Mouse (Mus musculus) limb, embryonic 10.5 days (tissue): Measurements from ENCODE around the gene Defa2. TPM values are rescaled to one million over a fixed set of nuclear protein-coding genes. Genes with fewer than 3 reads are reported as not detected.
"Not testable (repeated sequence)": the region's sequence is repeated elsewhere in the genome, so short reads cannot be mapped to it uniquely, and the experiment has no call there.

Source experiments
- DNase-seq: peaks from one replicate; pipeline ENCODE4 v3.0.0-alpha.2; 2017; ENCODE audit warnings: low spot score
- H3K27ac ChIP-seq: fragments of 300-500 bp; sonication (generic); 2 replicates; pipeline ENCODE4 v1.5.1; 2016; ENCODE audit warnings: mild to moderate bottlenecking
- H3K27me3 ChIP-seq: fragments of 300-500 bp; sonication (generic); 2 replicates; pipeline ENCODE4 v1.6.1; 2016; ENCODE audit warnings: low read depth, mild to moderate bottlenecking; ENCODE audit not compliant: poor library complexity, severe bottlenecking
- H3K36me3 ChIP-seq: fragments of 300-500 bp; sonication (generic); 2 replicates; pipeline ENCODE4 v1.6.1; 2016; ENCODE audit warnings: mild to moderate bottlenecking, moderate library complexity
- H3K4me1 ChIP-seq: fragments of 300-500 bp; sonication (generic); 2 replicates; pipeline ENCODE4 v1.6.1; 2016
- H3K4me3 ChIP-seq: fragments of 300-500 bp; sonication (generic); 2 replicates; pipeline ENCODE4 v1.5.1; 2016; ENCODE audit warnings: mild to moderate bottlenecking, moderate library complexity
- H3K9me3 ChIP-seq: fragments of 300-500 bp; sonication (generic); replicated peaks from 2 replicates; pipeline ENCODE4 v1.6.1; 2016; ENCODE audit warnings: mild to moderate bottlenecking
- WGBS: fragments of 180-500 bp; shearing (Covaris S2); methylation state at CpG from one replicate; pipeline ENCODE4 v1.1.7; 2016; 5-methylcytosine and 5-hydroxymethylcytosine counted together
- polyA plus RNA-seq: library from polyadenylated mRNA; unstranded; fragments of >200 nt; fragmentation: Nextera tagmentation; extraction: Ambion mirVana; gene quantifications from 2 replicates; pipeline ENCODE4 v1.2.1, GENCODE M21; 2016

Gene Defa2
- polyA plus RNA-seq = not detected in 2 replicates

- DNase-seq = not testable (repeated sequence)
Observed at GRCm38 (mm10) chr8:21378215-21378614, at the start of gene Defa2. Defa2 (plus strand) TSS chr8:21378515.

GRCm38 (mm10) chr8:21391511-21391910 is 13.2 kb downstream of the Defa2 start, which contains the start of gene Defa33:
Defa33 (plus strand) TSS chr8:21391811.
- not testable (repeated sequence) for H3K9me3 ChIP-seq, H3K4me3 ChIP-seq, H3K27me3 ChIP-seq, H3K36me3 ChIP-seq, H3K4me1 ChIP-seq, DNase-seq, H3K27ac ChIP-seq
- no CpG with 5 or more reads among the region's 2 CpGs for WGBS

More at GRCm38 (mm10) chr8:21378215-21378614, at the start of gene Defa2:
- H3K4me3 ChIP-seq, H3K4me1 ChIP-seq, H3K36me3 ChIP-seq, H3K27me3 ChIP-seq, H3K9me3 ChIP-seq, H3K27ac ChIP-seq: not testable (repeated sequence)
- 60% methylated on average over 1 of the region's 2 CpGs for WGBS

- H3K4me1 ChIP-seq, DNase-seq, H3K36me3 ChIP-seq, H3K27ac ChIP-seq, H3K9me3 ChIP-seq, H3K27me3 ChIP-seq, H3K4me3 ChIP-seq: not testable (repeated sequence)
- WGBS = no CpG with 5 or more reads among the region's 1 CpGs
Observed at GRCm38 (mm10) chr8:21427111-21427510, 48.8 kb downstream of the Defa2 start, which contains the start of gene Defa36. Defa36 (plus strand) TSS chr8:21427411.

Other genes with a start within 250 kb of the Defa2 start
- gene Defa30, start 243.9 kb upstream of the Defa2 start, polyA plus RNA-seq = not detected in 2 replicates
- not detected in 2 replicates for gene Defa22, start 216.2 kb upstream of the Defa2 start, polyA plus RNA-seq
- gene Defa31, start 186.9 kb upstream of the Defa2 start, polyA plus RNA-seq = not detected in 2 replicates
- gene Gm15293, start 177.0 kb upstream of the Defa2 start, polyA plus RNA-seq = not detected in 2 replicates
- gene Gm15292, start 128.8 kb upstream of the Defa2 start, polyA plus RNA-seq = not detected in 2 replicates
- gene Defa27, start 63.0 kb upstream of the Defa2 start, polyA plus RNA-seq = not detected in 2 replicates
- gene Defa29, start 51.5 kb upstream of the Defa2 start, polyA plus RNA-seq = not detected in 2 replicates
- not detected in 2 replicates for gene Defa33, start 13.3 kb downstream of the Defa2 start, polyA plus RNA-seq
- not detected in 2 replicates for gene Defa36, start 48.9 kb downstream of the Defa2 start, polyA plus RNA-seq
- gene Gm7849, start 78.0 kb downstream of the Defa2 start, polyA plus RNA-seq = not detected in 2 replicates
- gene Defa20, start 130.7 kb downstream of the Defa2 start, polyA plus RNA-seq = not detected in 2 replicates
- gene Defa32, start 150.5 kb downstream of the Defa2 start, polyA plus RNA-seq = not detected in 2 replicates
- gene Defa37, start 186.9 kb downstream of the Defa2 start, polyA plus RNA-seq = not detected in 2 replicates
- gene Defa28, start 204.5 kb downstream of the Defa2 start, polyA plus RNA-seq = not detected in 2 replicates
- not detected in 2 replicates for gene Gm7861, start 216.0 kb downstream of the Defa2 start, polyA plus RNA-seq
- gene Defa26, start 239.7 kb downstream of the Defa2 start, polyA plus RNA-seq = not detected in 2 replicates